Comparison of ENCODE assay signal across 9 mouse cellular contexts in the genomic region with DNA sequence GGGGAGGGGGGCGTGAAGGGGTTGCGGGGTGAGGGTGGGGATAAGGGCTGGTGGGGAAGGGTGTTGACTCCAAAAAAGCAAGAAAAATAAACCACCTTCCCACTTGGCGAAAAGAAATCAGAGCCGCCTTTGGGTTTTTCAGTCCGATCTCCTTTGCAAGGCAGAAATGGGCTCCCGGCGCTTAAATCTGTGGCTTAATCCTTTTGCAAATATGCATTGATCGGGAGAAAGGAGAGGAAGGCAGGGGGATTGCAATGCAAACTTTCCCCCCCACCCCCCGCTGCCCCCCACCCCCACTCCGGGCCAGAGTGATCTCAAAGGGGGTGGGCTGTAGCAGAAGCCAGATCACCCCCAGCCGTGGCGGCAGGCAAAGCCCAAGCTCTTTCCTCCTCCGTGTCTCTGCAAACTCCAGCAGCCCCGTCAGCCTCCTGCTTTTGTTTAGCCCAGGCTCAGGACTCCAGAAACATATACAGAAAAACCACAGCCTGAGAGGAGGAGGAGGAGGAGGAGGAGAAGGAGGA. TPM values are rescaled to one million over a fixed set of nuclear protein-coding genes. Genes with fewer than 3 reads are reported as not detected.
DNase-seq lines count a peak whose midpoint lies in the region; TF ChIP-seq lines count a peak whose summit lies in the region.
"Had no signal": no experiment of that assay in that cellular context is flagged by ENCODE, and none has a peak within 500 bp of the region (broad histone marks: within the 10 kb centered on the region; RNA-seq: fewer than 3 reads in every experiment).

No protein-coding gene starts in this region.

- H3K4me3 ChIP-seq in testis, adult 2 months (ENCODE audit: control insufficient read depth, low read depth, low read length): peak overlapping the region; percentile 79
- H3K4me3 ChIP-seq in limb, embryonic 10.5 days: peak overlapping the region; percentile 88

- 1% methylated on average over 14 of the region's 14 CpGs for WGBS in limb, embryonic 10.5 days

- peaks cover 5% of the 10 kb centered on the region; the same call in 1 of the 2 replicates for H3K27me3 ChIP-seq in testis, adult 2 months (ENCODE audit: control insufficient read depth, insufficient read depth, low read length)
- no peaks in the 10 kb centered on the region for H3K27me3 ChIP-seq in limb, embryonic 10.5 days (ENCODE audit: low read depth, poor library complexity, severe bottlenecking)
- H3K27me3 ChIP-seq: CH12.LX had no signal

- no peaks in the 10 kb centered on the region for H3K36me3 ChIP-seq in testis, adult 2 months (ENCODE audit: control insufficient read depth, insufficient read depth, low read length)
- H3K36me3 ChIP-seq in limb, embryonic 10.5 days: no peaks in the 10 kb centered on the region

- H3K4me1 ChIP-seq in testis, adult 2 months (ENCODE audit: control insufficient read depth, insufficient read depth, low read length): no peaks in the 10 kb centered on the region
- H3K4me1 ChIP-seq in limb, embryonic 10.5 days: peaks cover 24% of the 10 kb centered on the region

- peak; percentile 42 for TF ChIP-seq POLR2A in testis, adult 2 months (IDR thresholded peaks at IDR 0.05; ENCODE audit: control insufficient read depth, low read depth, low read length)

- H3K9me3 ChIP-seq in limb, embryonic 10.5 days (replicated peaks): no peaks in the 10 kb centered on the region

- DNase-seq in gastrocnemius, postnatal 10 days: peak; percentile 61
- no peak for DNase-seq in gastrocnemius, postnatal 14 days
- DNase-seq in testis, postnatal 14 days (ENCODE audit: low spot score): no peak
- DNase-seq in frontal cortex, postnatal 25 days (ENCODE audit: low spot score in 2 of 2): peak; percentile 64 to 69
- peak; percentile 86 for DNase-seq in limb, embryonic 10.5 days (ENCODE audit: low spot score)
- peak; percentile 88 for DNase-seq in neural tube, embryonic 10.5 days (ENCODE audit: extremely low spot score, low spot score)
- DNase-seq in thymus, adult 18-20 months: no peak

- intact Hi-C loops in gastrocnemius, postnatal 14 days (cut with DNase I; ENCODE audit: low total_unique reads): loop anchor here (10.0 kb wide), 1 partner anchor 217 kb away; no protein-coding TSS in a partner anchor

- TF ChIP-seq CTCF in testis, adult 2 months (IDR thresholded peaks at IDR 0.05; ENCODE audit: control insufficient read depth, insufficient read depth, insufficient replicate concordance, low read depth, low read length): no peak

- H3K27ac ChIP-seq in testis, adult 2 months (ENCODE audit: control insufficient read depth, insufficient read depth, low read depth, low read length): no peak overlapping the region
- H3K27ac ChIP-seq in limb, embryonic 10.5 days: peak overlapping the region; percentile 99

RNA-seq across cellular contexts. Expression of gene Pbx1, which starts 0.3 kb away (rescaled TPM):
- 10 to 100 TPM; 27.0 to 32.2 TPM for total RNA-seq in gastrocnemius, postnatal 10 days (2021)
- total RNA-seq in gastrocnemius, postnatal 14 days (2021): 10 to 100 TPM; 20.3 to 23.0 TPM
- 7.9 and 9.1 TPM in 2 replicates for polyA plus RNA-seq in testis, adult 2 months (2012; rRNA removed)
- polyA plus RNA-seq in limb, embryonic 10.5 days (2016; fragmentation: Nextera tagmentation; extraction: Ambion mirVana): 44.7 and 55.9 TPM in 2 replicates
- total RNA-seq: CH12.LX had no signal

Comparison
In these comparisons a context has a peak if more than half of its experiments do, and no peak if none do; other contexts are left out.
1. DNase-seq: peak in gastrocnemius, postnatal 10 days (single experiment), frontal cortex, postnatal 25 days (2 of 2), limb, embryonic 10.5 days (single experiment) and neural tube, embryonic 10.5 days (single experiment); none in gastrocnemius, postnatal 14 days (single experiment), testis, postnatal 14 days (single experiment) and thymus, adult 18-20 months (0 of 2).